Mouse (Mus musculus) midbrain, embryonic 16.5 days (tissue): Measurements from ENCODE around the gene Zfp668. TPM values are rescaled to one million over a fixed set of nuclear protein-coding genes. Genes with fewer than 3 reads are reported as not detected.
"Not testable (repeated sequence)": the region's sequence is repeated elsewhere in the genome, so short reads cannot be mapped to it uniquely, and the experiment has no call there.

ENCODE experiments used
- ATAC-seq: fragments of 200-750 bp; cut with Nextera tagmentation; 2 replicates; pipeline ENCODE4 v1.8.0; 2017; ENCODE audit warnings: moderate TSS enrichment
- H3K27ac ChIP-seq: fragments of 300-500 bp; sonication (generic); 2 replicates; pipeline ENCODE4 v1.5.1; 2014; ENCODE audit warnings: mild to moderate bottlenecking, low read length, mixed read lengths
- H3K27me3 ChIP-seq: fragments of 300-500 bp; sonication (generic); 2 replicates; pipeline ENCODE4 v1.6.1; 2014; ENCODE audit warnings: low read depth, low read length, mixed read lengths; ENCODE audit not compliant: control insufficient read depth, insufficient read depth
- H3K36me3 ChIP-seq: fragments of 300-500 bp; sonication (generic); 2 replicates; pipeline ENCODE4 v1.6.1; 2014; ENCODE audit warnings: mild to moderate bottlenecking, low read length, moderate library complexity, mixed read lengths; ENCODE audit not compliant: control insufficient read depth, insufficient read depth
- H3K4me1 ChIP-seq: fragments of 300-500 bp; sonication (generic); 2 replicates; pipeline ENCODE4 v1.6.1; 2014; ENCODE audit warnings: mild to moderate bottlenecking, low read length, mixed read lengths; ENCODE audit not compliant: control insufficient read depth, insufficient read depth
- H3K4me2 ChIP-seq: fragments of 300-500 bp; sonication (generic); 2 replicates; pipeline ENCODE4 v1.6.1; 2014; ENCODE audit warnings: mild to moderate bottlenecking, low read length, mixed read lengths
- H3K4me3 ChIP-seq: fragments of 300-500 bp; sonication (generic); 2 replicates; pipeline ENCODE4 v1.5.1; 2014; ENCODE audit warnings: low read depth, mild to moderate bottlenecking, low read length, moderate library complexity, mixed read lengths
- H3K9ac ChIP-seq: fragments of 300-500 bp; sonication (generic); 2 replicates; pipeline ENCODE4 v1.6.1; 2014; ENCODE audit warnings: low read depth, low read length, mixed read lengths
- H3K9me3 ChIP-seq: fragments of 300-500 bp; sonication (generic); replicated peaks from 2 replicates; pipeline ENCODE4 v1.6.1; 2014; ENCODE audit warnings: mild to moderate bottlenecking, low read length, mixed read lengths; ENCODE audit not compliant: control insufficient read depth, poor library complexity, severe bottlenecking
- WGBS: fragments of 180-500 bp; shearing (Covaris S2); extraction: QIAGEN DNeasy Blood & Tissue Kit; methylation state at CpG from one replicate; pipeline ENCODE4 v1.1.7; 2014; 5-methylcytosine and 5-hydroxymethylcytosine counted together
- polyA plus RNA-seq: library from polyadenylated mRNA; unstranded; fragments of >200 nt; fragmentation: Nextera tagmentation; extraction: Ambion mirVana; gene quantifications from 2 replicates; pipeline ENCODE4 v1.2.1, GENCODE M21; 2015

Gene Zfp668
- polyA plus RNA-seq, 1 experiment from 2014 or later = 37.8 TPM

DNA sequence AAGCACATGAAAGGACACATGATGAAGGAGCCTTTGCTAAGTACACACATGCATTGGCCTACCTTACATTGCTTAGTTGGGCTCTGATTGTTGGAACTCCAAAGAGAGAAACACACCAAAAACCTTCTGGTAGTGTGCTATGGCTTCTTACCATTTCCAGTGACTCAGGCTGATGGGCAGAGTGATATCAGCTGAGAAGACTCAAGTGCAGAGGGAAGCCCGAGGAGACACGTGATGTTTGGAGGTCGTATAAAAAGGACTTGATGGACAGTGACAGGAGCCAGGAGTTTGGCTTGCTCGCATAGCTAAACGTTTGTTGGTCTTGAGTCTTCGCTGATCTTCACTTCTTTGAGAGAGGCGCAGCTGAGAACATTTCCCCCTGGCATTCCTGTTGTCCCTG lies 20.9 kb upstream of the Zfp668 start:
- no peak for ATAC-seq
- WGBS = 88% methylated on average over 7 of the region's 7 CpGs
- Histone ChIP-seq H3K27ac (no peak overlapping the region), H3K9me3 (no peaks in the 10 kb centered on the region), H3K9ac (no peak overlapping the region), H3K36me3 (peaks cover 7% of the 10 kb centered on the region), H3K4me2 (no peak overlapping the region), H3K4me3 (no peak overlapping the region), H3K27me3 (no peaks in the 10 kb centered on the region), H3K4me1 (peaks cover 8% of the 10 kb centered on the region)

DNA sequence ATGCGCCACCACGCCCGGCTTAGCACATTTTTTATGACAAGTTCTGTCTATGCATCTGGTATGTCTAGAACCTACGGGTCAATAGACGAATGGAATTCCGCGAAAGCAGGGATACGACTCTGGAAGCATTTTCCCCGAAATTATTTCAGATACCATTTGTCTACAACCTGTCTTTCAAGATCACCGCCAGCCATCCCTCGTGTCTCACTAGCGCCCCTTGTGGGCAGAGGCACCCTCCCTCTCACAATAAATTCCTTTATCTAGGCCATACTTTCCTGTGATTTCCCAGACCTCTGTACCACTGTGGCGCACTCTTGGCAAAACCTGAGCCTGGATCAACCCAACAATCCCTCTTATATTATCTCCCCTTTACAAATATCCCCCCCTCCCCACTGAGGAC lies 19.8 kb upstream of the Zfp668 start:
- Histone ChIP-seq H3K9me3 (no peaks in the 10 kb centered on the region), H3K36me3 (peaks cover 11% of the 10 kb centered on the region), H3K9ac (no peak overlapping the region), H3K4me3 (no peak overlapping the region), H3K4me1 (peaks cover 8% of the 10 kb centered on the region), H3K4me2 (no peak overlapping the region), H3K27me3 (no peaks in the 10 kb centered on the region), H3K27ac (no peak overlapping the region)
- ATAC-seq = no peak
- WGBS = 61% methylated on average over 13 of the region's 13 CpGs

DNA sequence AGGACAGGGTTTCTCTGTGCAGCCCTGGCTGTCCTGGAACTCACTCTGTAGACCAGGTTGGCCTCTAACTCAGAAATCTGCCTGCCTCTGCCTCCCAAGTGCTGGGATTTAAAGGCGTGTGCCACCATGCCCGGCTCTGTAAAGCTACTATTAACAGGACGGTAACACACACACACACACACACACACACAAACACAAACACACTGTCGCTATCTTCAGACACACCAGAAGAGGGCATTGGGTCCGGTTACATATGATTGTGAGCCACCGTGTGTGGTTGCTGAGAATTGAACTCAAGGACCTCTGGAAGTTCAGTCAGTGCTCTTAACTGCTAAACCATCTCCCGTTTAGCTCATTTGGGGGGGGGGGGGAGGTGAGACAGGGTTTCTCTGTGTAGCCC lies 19.3 kb upstream of the Zfp668 start:
- H3K9ac ChIP-seq, H3K4me1 ChIP-seq, H3K9me3 ChIP-seq, ATAC-seq, H3K27me3 ChIP-seq: not testable (repeated sequence)
- peak overlapping the region; percentile 84; the same call in 1 of the 2 replicates for H3K27ac ChIP-seq
- 69% methylated on average over 7 of the region's 7 CpGs for WGBS
- H3K4me2 ChIP-seq = peak overlapping the region; percentile 82
- peaks cover 11% of the 10 kb centered on the region for H3K36me3 ChIP-seq
- peak overlapping the region; percentile 69 for H3K4me3 ChIP-seq

DNA sequence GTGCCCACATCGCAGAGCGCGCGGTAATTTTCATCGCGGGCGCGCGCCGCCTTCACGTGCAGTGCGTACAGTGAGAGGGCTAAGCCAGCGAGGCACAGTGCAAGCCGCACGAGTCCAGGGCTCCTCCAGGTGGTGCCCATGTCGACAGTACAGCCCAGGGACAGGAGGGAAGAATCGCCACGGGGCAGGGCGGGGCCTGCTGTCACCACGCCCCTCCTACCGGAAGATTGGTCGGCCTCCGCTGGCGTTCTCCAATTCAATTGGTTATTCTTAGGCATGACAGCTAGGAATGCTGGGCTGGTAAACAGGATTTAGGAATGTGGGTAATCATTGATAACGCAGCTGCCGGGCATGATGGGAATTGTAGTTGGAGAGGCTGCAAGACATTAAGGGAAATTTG lies 18.8 kb upstream of the Zfp668 start, which contains the start of the genes Gm21974 and Vkorc1:
Gm21974 (minus strand) TSS at position 13 of the 400 bp plus-strand sequence.
Vkorc1 (minus strand) TSS at position 176 of the 400 bp plus-strand sequence.
- peak; percentile 97 for ATAC-seq
- WGBS = 0% methylated on average over 26 of the region's 26 CpGs
- no peaks in the 10 kb centered on the region for H3K9me3 ChIP-seq
- peak within 1 kb of the TSS; percentile 82 for H3K4me2 ChIP-seq
- H3K4me1 ChIP-seq = peaks cover 8% of the 10 kb centered on the region
- H3K36me3 ChIP-seq = peaks cover 11% of the 10 kb centered on the region
- H3K27ac ChIP-seq = peak within 1 kb of the TSS; percentile 84
- no peaks in the 10 kb centered on the region for H3K27me3 ChIP-seq
- peak within 1 kb of the TSS; percentile 69 for H3K4me3 ChIP-seq
- H3K9ac ChIP-seq = peak within 1 kb of the TSS; percentile 77

DNA sequence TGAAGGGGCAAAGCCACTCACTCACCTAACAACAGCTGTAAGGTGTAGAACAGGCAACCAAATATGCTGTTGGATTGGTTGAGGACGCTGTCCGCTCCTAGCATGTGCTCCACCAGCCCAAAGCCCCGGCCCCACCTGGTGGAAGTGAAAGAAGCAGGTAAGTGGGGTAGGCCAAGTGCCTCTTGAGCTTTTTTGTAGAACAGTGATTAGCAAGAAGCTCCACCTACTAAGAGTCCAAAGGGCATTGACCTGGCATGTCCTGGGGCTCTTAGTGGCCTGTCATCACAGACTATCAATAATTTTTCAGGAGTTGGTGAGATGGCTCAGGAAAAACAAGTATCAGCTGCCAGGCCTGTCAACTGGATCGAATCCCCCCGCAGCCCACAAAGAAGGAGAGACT lies 17.9 kb upstream of the Zfp668 start:
- Histone ChIP-seq H3K4me1 (peaks cover 8% of the 10 kb centered on the region), H3K27ac (no peak overlapping the region; the same call in 1 of the 2 replicates), H3K9me3 (no peaks in the 10 kb centered on the region), H3K36me3 (peaks cover 13% of the 10 kb centered on the region), H3K4me2 (peak overlapping the region; percentile 82), H3K9ac (peak overlapping the region; percentile 77; the same call in 1 of the 2 replicates), H3K4me3 (peak overlapping the region; percentile 69), H3K27me3 (no peaks in the 10 kb centered on the region)
- no peak for ATAC-seq
- 77% methylated on average over 5 of the region's 5 CpGs for WGBS

DNA sequence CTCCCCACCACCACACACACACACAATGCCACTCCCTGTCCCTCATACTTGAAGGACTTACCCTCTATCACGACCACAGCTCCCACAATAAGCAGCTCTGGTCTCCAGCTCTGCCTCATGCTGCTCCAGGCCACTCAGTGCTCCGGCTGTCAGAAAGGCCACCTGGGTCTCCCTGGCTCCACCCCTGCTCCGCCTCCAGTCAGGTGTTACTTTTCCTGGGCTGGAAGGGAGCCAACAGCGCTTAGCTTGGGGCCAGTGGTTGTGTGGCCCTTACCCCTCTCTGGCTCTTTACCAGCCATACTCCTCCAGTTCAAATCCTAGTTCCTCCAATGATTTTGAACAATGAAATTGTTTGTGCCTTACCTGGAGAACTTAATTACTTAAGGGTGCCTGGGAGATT lies 14.2 kb upstream of the Zfp668 start, which contains the start of gene Prss53:
Prss53 (minus strand) TSS at position 173 of the 400 bp plus-strand sequence.
- Histone ChIP-seq H3K36me3 (peaks cover 35% of the 10 kb centered on the region), H3K27ac (no peak within 1 kb of the TSS)

DNA sequence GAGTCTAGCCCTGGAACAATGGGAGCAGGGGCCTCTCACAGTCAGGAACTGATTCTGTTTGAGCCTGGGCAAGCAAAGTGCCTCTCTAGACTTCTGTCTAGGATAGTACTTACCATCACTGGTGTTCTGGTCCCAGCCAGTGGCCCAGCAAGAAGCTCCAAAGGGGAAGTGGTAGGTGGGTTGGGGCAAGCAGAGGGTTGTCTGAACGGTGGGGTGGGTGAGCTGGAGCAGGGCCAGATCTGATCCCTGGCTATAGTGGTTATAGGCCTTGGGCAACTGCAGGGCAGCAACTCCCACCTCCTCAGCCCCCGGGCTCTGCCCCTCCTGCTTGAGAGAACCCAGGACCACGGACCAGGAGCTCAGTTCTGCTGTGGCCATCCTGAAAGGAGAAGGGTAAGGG lies 12.2 kb upstream of the Zfp668 start:
- peaks cover 50% of the 10 kb centered on the region for H3K36me3 ChIP-seq

More for the DNA sequence above, 14.2 kb upstream of the Zfp668 start, which contains the start of gene Prss53:
- no peaks in the 10 kb centered on the region for H3K27me3 ChIP-seq
- peaks cover 8% of the 10 kb centered on the region for H3K4me1 ChIP-seq
- H3K9me3 ChIP-seq = no peaks in the 10 kb centered on the region
- H3K4me3 ChIP-seq = no peak within 1 kb of the TSS
- H3K4me2 ChIP-seq = no peak within 1 kb of the TSS
- no peak within 1 kb of the TSS for H3K9ac ChIP-seq
- no peak for ATAC-seq
- WGBS = 39% methylated on average over 4 of the region's 4 CpGs

DNA sequence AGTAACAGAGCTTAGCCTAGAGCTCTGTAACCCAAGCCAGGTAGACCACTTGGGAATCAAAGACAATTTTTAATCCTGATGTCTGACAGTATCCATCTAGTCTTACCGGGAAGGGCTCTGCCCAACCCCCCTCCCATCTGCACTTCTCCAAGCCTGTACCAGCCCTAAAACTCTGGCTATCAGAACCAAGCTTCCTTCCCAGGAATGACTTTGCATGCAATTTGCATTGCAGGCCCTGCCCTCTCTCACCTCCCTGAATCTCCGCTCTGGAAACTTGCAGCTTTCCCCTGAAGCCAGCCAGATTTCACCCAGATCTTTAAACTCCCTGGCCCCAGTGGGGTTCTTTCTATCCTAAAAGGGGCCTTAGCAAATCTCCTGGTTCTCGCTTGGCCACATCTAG lies 11.2 kb upstream of the Zfp668 start:
- no peak overlapping the region for H3K4me3 ChIP-seq
- H3K27ac ChIP-seq = no peak overlapping the region
- H3K9ac ChIP-seq = no peak overlapping the region
- peaks cover 9% of the 10 kb centered on the region for H3K4me1 ChIP-seq
- H3K27me3 ChIP-seq = no peaks in the 10 kb centered on the region
- H3K9me3 ChIP-seq = no peaks in the 10 kb centered on the region
- H3K4me2 ChIP-seq = no peak overlapping the region
- H3K36me3 ChIP-seq = peaks cover 52% of the 10 kb centered on the region
- no peak for ATAC-seq
- WGBS = 80% methylated on average over 3 of the region's 3 CpGs

More for the DNA sequence above, 12.2 kb upstream of the Zfp668 start:
- Histone ChIP-seq H3K4me3 (no peak overlapping the region), H3K4me1 (peaks cover 8% of the 10 kb centered on the region), H3K9ac (no peak overlapping the region), H3K4me2 (no peak overlapping the region), H3K9me3 (no peaks in the 10 kb centered on the region), H3K27me3 (no peaks in the 10 kb centered on the region), H3K27ac (no peak overlapping the region)
- no peak for ATAC-seq
- 79% methylated on average over 3 of the region's 3 CpGs for WGBS

DNA sequence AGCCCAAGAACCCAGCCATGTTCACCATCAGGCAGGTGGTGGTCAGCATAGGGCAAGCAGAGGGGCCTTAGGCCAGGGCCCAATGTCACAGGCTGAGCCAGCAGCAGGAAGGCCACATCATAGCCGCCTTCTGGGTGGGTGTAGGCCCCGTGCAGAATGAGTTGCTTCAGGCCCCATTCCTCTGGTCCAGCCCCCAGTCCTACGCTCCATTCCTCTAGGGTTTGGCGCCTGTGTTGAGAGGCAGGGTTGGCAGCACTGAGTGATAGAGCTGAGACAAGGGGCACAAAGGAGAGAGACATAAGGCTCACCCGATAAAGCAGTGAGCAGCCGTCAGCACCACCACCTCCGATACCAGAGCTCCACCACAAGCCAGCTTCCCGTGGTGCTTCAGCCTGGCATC lies 10.6 kb upstream of the Zfp668 start:
- Histone ChIP-seq H3K4me1 (peaks cover 9% of the 10 kb centered on the region), H3K9me3 (no peaks in the 10 kb centered on the region), H3K4me3 (no peak overlapping the region), H3K4me2 (no peak overlapping the region), H3K36me3 (peaks cover 57% of the 10 kb centered on the region), H3K9ac (no peak overlapping the region), H3K27ac (no peak overlapping the region), H3K27me3 (no peaks in the 10 kb centered on the region)
- no peak for ATAC-seq
- 88% methylated on average over 8 of the region's 8 CpGs for WGBS
